Mouse (Mus musculus) neural tube, embryonic 15.5 days (tissue): ENCODE measurements around the gene Nosip. TPM values are rescaled to one million over a fixed set of nuclear protein-coding genes. Genes with fewer than 3 reads are reported as not detected.
"Not testable (repeated sequence)": the region's sequence is repeated elsewhere in the genome, so short reads cannot be mapped to it uniquely, and the experiment has no call there.

Experiments used
- ATAC-seq: fragments of 200-750 bp; cut with Nextera tagmentation; 2 replicates; pipeline ENCODE4 v1.8.0; 2017; ENCODE audit warnings: mild to moderate bottlenecking, moderate TSS enrichment, moderate library complexity; ENCODE audit not compliant: low FRiP score
- H3K27ac ChIP-seq: fragments of 300-500 bp; sonication (generic); replicated peaks from 2 replicates; pipeline ENCODE4 v1.5.1; 2015; ENCODE audit warnings: mild to moderate bottlenecking, inconsistent platforms
- H3K27me3 ChIP-seq: fragments of 300-500 bp; sonication (generic); replicated peaks from 2 replicates; pipeline ENCODE4 v1.6.1; 2015; ENCODE audit warnings: inconsistent platforms
- H3K36me3 ChIP-seq: fragments of 300-500 bp; sonication (generic); 2 replicates; pipeline ENCODE4 v1.6.1; 2015; ENCODE audit warnings: inconsistent platforms
- H3K4me1 ChIP-seq: fragments of 300-500 bp; sonication (generic); 2 replicates; pipeline ENCODE4 v1.6.1; 2015; ENCODE audit warnings: inconsistent platforms
- H3K4me2 ChIP-seq: fragments of 300-500 bp; sonication (generic); 2 replicates; pipeline ENCODE4 v1.6.1; 2015; ENCODE audit warnings: inconsistent platforms, mild to moderate bottlenecking, moderate library complexity
- H3K4me3 ChIP-seq: fragments of 300-500 bp; sonication (generic); replicated peaks from 2 replicates; pipeline ENCODE4 v1.5.1; 2015; ENCODE audit warnings: mild to moderate bottlenecking, inconsistent platforms
- H3K9ac ChIP-seq: fragments of 300-500 bp; sonication (generic); replicated peaks from 2 replicates; pipeline ENCODE4 v1.6.1; 2015; ENCODE audit warnings: mild to moderate bottlenecking, inconsistent platforms
- H3K9me3 ChIP-seq: fragments of 300-500 bp; sonication (generic); replicated peaks from 2 replicates; pipeline ENCODE4 v1.6.1; 2016; ENCODE audit warnings: inconsistent platforms
- WGBS: fragments of 180-500 bp; shearing (Covaris S2); methylation state at CpG from one replicate; pipeline ENCODE4 v1.1.7; 2015; ENCODE audit warnings: mixed read lengths; 5-methylcytosine and 5-hydroxymethylcytosine counted together
- polyA plus RNA-seq: library from polyadenylated mRNA; unstranded; fragments of >200 nt; fragmentation: Nextera tagmentation; extraction: Ambion mirVana; gene quantifications from 2 replicates; pipeline ENCODE4 v1.2.1, GENCODE M21; 2015

Nosip gene
- polyA plus RNA-seq, 1 experiment from 2014 or later = 65.8 TPM

DNA sequence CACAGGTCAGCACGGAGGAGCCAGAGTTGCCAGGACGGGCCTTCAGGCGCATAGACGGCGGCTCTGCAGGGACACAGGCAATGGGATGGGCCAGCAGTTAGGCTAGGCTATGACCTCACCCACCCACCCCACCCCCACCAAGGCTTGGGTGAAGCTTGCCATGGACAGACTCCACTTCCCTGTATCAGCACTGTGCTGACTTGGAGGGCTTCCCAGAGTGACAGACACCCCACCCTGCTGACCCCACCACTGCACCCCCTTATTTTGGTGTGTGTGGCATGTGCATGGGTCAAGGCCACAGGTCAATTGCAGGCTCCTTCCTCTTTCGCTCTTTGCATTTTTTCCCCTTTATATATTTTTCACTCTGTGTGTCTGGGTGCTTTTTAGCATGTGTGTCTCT, 33.1 kb downstream of the Nosip start:
- Histone ChIP-seq H3K4me1 (peaks cover 18% of the 10 kb centered on the region), H3K27ac (no peak overlapping the region), H3K4me3 (no peak overlapping the region), H3K27me3 (no peaks in the 10 kb centered on the region), H3K4me2 (no peak overlapping the region), H3K9me3 (no peaks in the 10 kb centered on the region), H3K9ac (no peak overlapping the region), H3K36me3 (no peaks in the 10 kb centered on the region)
- no peak for ATAC-seq
- WGBS = 81% methylated on average over 6 of the region's 6 CpGs

DNA sequence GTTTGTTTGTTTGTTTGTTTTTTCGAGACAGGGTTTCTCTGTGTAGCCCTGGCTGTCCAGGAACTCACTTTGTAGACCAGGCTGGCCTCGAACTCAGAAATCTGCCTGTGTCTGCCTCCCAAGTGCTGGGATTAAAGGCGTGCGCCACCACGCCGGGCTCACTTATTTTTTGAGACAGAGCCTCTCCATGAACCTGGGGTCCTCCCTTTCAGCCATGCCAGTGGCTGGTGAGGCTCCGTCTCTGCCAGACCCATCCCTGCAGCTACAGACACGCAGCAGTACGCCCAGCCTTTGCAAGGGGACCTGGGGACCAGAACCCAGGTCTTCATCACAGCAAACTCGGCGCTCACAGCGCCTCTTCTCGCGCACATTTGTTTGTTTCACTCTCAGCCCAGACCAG, 33.7 kb downstream of the Nosip start:
- not testable (repeated sequence) for H3K9ac ChIP-seq, H3K4me2 ChIP-seq, H3K27ac ChIP-seq, H3K4me3 ChIP-seq, H3K9me3 ChIP-seq, ATAC-seq, H3K36me3 ChIP-seq, H3K27me3 ChIP-seq
- 94% methylated on average over 14 of the region's 14 CpGs for WGBS
- peaks cover 17% of the 10 kb centered on the region for H3K4me1 ChIP-seq

DNA sequence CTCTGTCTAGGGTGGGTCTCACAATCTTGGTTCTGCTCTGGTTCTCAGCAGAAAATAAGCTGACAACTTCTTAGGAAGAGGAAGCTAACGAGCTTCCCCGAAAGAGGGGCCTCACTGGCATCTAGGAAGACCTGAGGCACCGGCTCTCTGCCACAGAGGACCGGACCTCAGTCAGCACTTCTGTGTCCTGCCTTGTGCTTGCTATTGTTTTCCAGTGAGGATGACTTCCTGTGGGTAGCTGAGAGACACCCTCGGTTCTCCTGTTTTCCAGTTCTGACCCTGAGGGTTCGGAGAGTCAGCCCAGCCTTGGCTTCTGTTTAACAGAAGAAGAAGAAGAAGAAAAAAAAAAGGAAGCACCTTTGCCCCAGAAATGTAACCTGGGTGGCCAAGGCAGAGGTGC, 35.2 kb downstream of the Nosip start:
- no peak for ATAC-seq
- H3K9ac ChIP-seq = no peak overlapping the region

DNA sequence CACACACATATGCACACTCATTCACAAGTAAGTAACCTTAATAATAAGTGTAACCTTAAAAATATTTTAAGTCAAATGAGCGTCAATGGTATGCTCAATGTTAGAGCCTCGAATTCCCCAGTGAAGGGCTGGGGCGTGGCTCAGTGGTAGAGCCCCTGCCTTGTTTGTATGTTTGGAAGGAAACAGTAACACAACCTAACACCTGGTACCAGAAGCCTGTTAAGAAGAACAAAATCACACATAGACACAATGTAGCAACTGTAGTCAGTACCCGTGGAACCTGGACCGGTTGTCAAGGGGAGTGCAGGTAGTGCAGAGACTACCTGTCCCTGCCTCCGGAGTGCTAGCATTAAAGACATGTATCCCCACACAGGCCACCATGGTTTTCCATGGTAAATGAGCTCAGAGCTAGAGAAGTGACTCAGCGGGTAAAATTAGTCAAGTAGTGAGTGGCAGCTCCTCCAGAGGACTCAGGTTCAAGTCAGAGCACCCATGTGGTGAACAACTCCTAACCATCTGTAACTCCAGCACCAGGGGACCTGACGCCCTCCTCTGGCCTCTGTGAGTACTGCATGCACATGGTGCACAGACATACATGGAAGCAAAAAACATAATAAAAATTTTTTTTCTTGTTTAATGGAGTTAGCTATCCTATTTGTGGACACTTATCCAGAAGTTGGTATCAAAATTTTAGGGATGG, 36.5 kb downstream of the Nosip start:
- no peak for ATAC-seq
- H3K4me3 ChIP-seq = no peak overlapping the region
- no peak overlapping the region for H3K27ac ChIP-seq
- no peaks in the 10 kb centered on the region for H3K4me1 ChIP-seq
- 87% methylated on average over 8 of the region's 8 CpGs for whole genome bisulfite sequencing
- no peak overlapping the region for H3K4me2 ChIP-seq
- no peak overlapping the region for H3K9ac ChIP-seq
- H3K27me3 ChIP-seq = no peaks in the 10 kb centered on the region
- no peaks in the 10 kb centered on the region for H3K36me3 ChIP-seq
- no peaks in the 10 kb centered on the region for H3K9me3 ChIP-seq

More for the DNA sequence above, 35.2 kb downstream of the Nosip start:
- no peak overlapping the region for H3K4me3 ChIP-seq
- H3K36me3 ChIP-seq = no peaks in the 10 kb centered on the region
- no peak overlapping the region for H3K4me2 ChIP-seq
- no peaks in the 10 kb centered on the region for H3K27me3 ChIP-seq
- no peaks in the 10 kb centered on the region for H3K9me3 ChIP-seq
- H3K27ac ChIP-seq = no peak overlapping the region
- 76% methylated on average over 6 of the region's 6 CpGs for WGBS
- H3K4me1 ChIP-seq = peaks cover 4% of the 10 kb centered on the region; the same call in 1 of the 2 replicates

DNA sequence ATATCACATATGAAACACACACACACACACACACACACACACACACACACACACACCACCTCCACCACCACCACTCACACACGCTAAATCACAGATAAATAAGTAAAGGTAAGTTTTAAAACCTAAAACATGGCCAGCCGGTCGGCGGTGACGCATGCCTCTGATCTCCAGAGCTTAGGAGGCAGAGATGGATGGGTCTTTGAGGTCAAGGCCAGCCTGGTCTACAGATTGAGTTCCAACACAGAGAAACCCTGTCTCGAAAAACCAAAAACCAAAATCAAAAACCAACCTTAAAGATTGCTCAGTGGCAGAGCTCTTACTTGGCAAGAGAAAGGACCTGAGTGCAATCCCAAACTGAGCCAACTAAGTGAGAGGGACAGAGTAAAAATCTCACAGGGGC, 37.8 kb downstream of the Nosip start:
- Histone ChIP-seq H3K4me2 (no peak overlapping the region), H3K4me1 (no peaks in the 10 kb centered on the region), H3K27ac (no peak overlapping the region), H3K27me3 (no peaks in the 10 kb centered on the region), H3K4me3 (no peak overlapping the region), H3K36me3 (no peaks in the 10 kb centered on the region), H3K9me3 (no peaks in the 10 kb centered on the region), H3K9ac (no peak overlapping the region)
- 97% methylated on average over 6 of the region's 6 CpGs for WGBS
- no peak for ATAC-seq

DNA sequence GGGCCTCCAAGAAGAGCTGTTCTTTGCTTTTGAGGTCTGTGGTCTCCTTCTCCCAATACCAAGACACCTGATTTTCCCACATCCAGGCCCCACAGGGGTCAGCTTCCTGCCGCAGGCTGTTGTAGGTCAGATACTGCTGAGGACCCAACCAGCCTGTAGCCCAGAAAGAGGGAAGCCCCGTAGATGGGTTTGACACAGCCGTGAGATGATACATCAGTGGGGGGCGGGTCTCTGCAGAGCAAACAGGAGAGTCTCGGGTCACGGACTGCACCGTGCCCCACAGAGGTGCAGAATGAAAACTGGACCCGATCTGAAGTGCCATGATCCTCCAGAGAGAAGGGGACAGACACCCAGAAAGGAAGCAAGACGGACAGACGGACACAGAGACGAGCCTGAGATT, 40.2 kb downstream of the Nosip start:
- H3K27me3 ChIP-seq = no peaks in the 10 kb centered on the region
- H3K9me3 ChIP-seq = no peaks in the 10 kb centered on the region
- ATAC-seq = no peak
- H3K4me1 ChIP-seq = no peaks in the 10 kb centered on the region
- no peaks in the 10 kb centered on the region for H3K36me3 ChIP-seq
- 89% methylated on average over 11 of the region's 11 CpGs for WGBS
- no peak overlapping the region for H3K27ac ChIP-seq
- H3K9ac ChIP-seq = no peak overlapping the region
- peak overlapping the region; percentile 42 for H3K4me2 ChIP-seq
- no peak overlapping the region for H3K4me3 ChIP-seq

DNA sequence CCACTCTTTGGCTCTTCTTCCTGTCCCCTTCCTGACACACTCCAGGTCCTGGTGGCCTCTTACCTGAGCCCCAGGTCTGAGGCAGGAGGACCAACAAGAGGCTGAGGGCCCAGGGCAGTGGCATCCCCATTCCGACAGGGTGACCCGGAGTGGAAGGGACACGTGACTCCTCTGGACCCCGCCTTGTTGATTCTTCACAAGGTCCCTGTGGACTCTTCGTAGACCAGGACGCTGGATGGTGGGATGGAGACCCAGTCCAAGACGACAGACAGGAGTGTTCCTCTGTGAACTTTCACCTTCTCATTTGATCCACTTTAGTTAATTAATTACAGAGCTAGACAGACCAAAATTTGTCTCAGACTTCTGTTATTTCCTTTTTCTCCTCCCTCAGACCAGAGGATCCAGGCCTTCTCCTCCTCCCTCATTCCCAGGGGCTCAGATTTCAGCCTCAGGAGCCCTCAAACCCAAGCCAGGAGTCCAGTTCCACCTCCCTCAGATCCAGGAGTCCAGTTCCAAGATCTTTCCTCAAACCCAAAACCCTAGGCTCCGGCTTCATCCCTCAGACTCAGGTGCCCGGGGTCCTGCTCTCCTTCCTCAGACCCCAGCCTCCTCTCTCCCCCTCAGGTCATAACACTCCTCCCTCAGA, 40.8 kb downstream of the Nosip start:
- Histone ChIP-seq H3K27ac (peak overlapping the region; percentile 71), H3K4me1 (no peaks in the 10 kb centered on the region), H3K9me3 (no peaks in the 10 kb centered on the region), H3K27me3 (no peaks in the 10 kb centered on the region), H3K4me3 (peak overlapping the region; percentile 27), H3K9ac (no peak overlapping the region), H3K4me2 (peak overlapping the region; percentile 42), H3K36me3 (no peaks in the 10 kb centered on the region)
- no peak for ATAC-seq
- 82% methylated on average over 9 of the region's 9 CpGs for WGBS

DNA sequence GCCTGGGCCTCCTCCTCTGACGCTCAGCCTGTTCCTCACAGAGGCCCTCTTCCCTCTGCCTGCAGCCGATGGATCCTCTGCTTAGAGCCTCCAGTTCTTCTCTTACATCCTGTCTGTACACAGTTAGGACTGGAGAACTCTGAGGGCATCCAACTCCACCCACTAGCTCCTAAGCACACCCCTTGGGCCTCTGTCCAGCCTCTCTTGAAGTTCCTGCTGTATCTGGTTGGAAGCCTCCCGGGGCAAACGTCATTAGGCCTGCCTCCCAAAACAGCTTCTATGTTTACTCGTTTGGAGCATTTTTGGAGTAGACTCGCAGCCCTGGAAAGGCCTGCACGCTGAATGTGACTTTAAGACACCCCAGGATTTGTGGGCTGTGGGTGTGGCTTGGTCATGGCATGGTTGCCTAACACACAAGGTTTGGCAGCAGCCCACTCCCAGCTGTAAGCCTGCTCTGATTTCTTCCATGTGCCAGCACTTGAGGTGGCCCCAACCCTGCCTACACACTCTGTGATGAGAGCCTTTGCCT, 41.5 kb downstream of the Nosip start, which contains the start of gene Fcgrt:
TSS of gene Fcgrt (minus strand) at position 200 of the 529 bp plus-strand sequence.
- Histone ChIP-seq H3K9ac (no peak within 1 kb of the TSS), H3K4me1 (no peaks in the 10 kb centered on the region), H3K36me3 (no peaks in the 10 kb centered on the region), H3K4me3 (peak within 1 kb of the TSS; percentile 27), H3K9me3 (no peaks in the 10 kb centered on the region), H3K27ac (peak within 1 kb of the TSS; percentile 71), H3K4me2 (peak within 1 kb of the TSS; percentile 42), H3K27me3 (no peaks in the 10 kb centered on the region)
- 60% methylated on average over 7 of the region's 7 CpGs for WGBS
- no peak for ATAC-seq

DNA sequence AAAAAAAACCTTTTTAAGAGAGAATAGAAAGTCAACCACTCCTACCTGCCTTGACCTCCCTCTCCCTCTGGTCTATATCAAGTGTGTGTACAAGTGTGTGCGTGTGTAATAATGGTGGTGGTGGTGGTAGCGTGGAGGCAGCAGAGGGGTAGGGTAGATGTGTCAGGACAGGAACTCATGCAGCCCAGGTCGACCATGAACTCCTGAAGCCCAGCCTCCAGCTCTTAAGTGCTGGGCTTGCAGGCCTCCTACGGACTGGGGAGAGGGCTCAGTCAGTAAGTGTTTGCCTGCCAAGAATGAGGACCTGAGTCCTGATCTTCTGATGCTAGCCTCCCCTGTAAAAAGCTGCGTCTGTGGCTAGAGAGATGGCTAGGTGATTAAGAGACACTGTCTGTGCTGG, 42.7 kb downstream of the Nosip start:
- ATAC-seq = no peak
- Histone ChIP-seq H3K9me3 (no peaks in the 10 kb centered on the region), H3K27ac (no peak overlapping the region), H3K27me3 (no peaks in the 10 kb centered on the region), H3K9ac (no peak overlapping the region), H3K4me3 (no peak overlapping the region), H3K36me3 (no peaks in the 10 kb centered on the region), H3K4me1 (no peaks in the 10 kb centered on the region), H3K4me2 (no peak overlapping the region)
- WGBS = 87% methylated on average over 5 of the region's 5 CpGs

DNA sequence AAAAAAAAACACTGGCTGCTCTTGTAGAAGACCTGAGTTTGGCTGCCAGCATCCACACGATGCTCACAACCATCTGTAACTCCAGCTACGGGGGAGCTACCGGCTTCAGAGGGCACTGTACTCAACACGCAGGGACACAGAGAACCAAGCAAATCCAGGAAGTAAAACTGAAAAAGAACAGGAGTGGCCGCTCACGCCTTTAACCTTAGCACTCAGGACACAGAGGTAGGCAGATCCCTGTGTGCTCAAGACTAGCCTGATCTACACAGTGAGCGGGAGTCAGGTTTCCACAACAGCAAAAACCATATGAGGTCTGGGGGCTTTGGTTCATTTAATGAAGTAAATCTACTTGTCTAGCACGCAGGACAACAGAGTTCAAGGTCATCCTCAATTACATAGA, 43.3 kb downstream of the Nosip start:
- H3K4me1 ChIP-seq = no peaks in the 10 kb centered on the region
- WGBS = 80% methylated on average over 8 of the region's 8 CpGs
- no peak overlapping the region for H3K27ac ChIP-seq
- H3K27me3 ChIP-seq = no peaks in the 10 kb centered on the region
- no peak overlapping the region for H3K4me2 ChIP-seq
- no peaks in the 10 kb centered on the region for H3K36me3 ChIP-seq
- H3K9me3 ChIP-seq = no peaks in the 10 kb centered on the region
- no peak overlapping the region for H3K4me3 ChIP-seq
- no peak for ATAC-seq
- no peak overlapping the region for H3K9ac ChIP-seq

DNA sequence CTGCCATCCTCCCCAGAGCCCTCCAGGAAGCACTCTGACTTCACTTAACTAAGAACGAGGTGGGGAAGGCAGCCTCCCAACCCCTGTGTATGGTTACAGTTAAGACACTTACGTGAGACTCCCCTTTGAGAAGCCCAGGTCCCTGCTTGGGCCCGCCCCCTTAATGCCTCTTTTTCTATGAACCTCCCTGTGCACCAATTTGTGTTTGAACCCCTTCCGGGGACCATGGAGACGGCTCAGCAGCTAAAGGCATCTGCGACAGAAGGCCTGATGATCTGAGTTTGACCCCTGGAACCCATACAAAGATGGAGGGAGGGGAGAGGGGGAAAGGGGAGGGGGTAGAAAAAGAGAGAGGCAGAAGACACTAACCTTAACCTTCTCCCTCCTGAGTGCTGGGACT, 44.2 kb downstream of the Nosip start:
- Histone ChIP-seq H3K4me2 (no peak overlapping the region), H3K9me3 (no peaks in the 10 kb centered on the region), H3K27me3 (no peaks in the 10 kb centered on the region), H3K9ac (no peak overlapping the region), H3K4me3 (no peak overlapping the region), H3K4me1 (no peaks in the 10 kb centered on the region), H3K27ac (no peak overlapping the region), H3K36me3 (no peaks in the 10 kb centered on the region)
- WGBS = 11% methylated on average over 6 of the region's 6 CpGs
- no peak for ATAC-seq

DNA sequence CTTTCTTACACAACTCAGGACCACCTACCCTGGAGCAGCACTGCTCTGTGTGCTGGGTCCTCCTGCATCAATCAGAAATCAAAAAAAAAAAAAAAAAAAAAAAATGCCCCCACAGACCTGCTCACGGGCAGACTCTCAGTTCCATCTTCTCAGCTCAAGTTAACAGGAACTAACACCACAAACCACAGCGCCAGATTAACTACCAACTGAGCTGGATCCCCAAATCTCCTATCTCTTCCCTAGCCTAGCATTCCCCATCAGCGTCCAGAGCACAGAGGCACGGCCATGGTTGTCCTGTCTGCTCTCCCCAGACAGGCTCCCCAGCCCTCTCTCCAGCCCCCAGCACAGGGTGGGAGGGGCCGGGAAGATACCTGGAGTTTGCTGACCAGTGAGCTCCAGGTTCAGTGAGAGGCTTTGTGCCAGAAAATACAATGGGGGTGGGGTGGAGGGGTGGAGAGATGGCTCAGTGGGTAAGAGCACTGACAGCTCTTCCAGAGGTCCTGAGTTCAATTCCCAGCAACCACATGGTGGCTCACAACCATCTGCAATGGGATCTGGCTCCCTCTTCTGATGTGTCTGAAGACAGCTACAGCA, 44.9 kb downstream of the Nosip start:
- ATAC-seq = no peak
- H3K27me3 ChIP-seq = no peaks in the 10 kb centered on the region
- H3K4me2 ChIP-seq = no peak overlapping the region
- 59% methylated on average over 5 of the region's 5 CpGs for WGBS
- H3K4me1 ChIP-seq = no peaks in the 10 kb centered on the region
- no peaks in the 10 kb centered on the region for H3K9me3 ChIP-seq
- no peaks in the 10 kb centered on the region for H3K36me3 ChIP-seq
- no peak overlapping the region for H3K9ac ChIP-seq
- H3K27ac ChIP-seq = no peak overlapping the region
- no peak overlapping the region for H3K4me3 ChIP-seq
